Mouse (Mus musculus): ENCODE results near the gene Psmd14.

DNA sequence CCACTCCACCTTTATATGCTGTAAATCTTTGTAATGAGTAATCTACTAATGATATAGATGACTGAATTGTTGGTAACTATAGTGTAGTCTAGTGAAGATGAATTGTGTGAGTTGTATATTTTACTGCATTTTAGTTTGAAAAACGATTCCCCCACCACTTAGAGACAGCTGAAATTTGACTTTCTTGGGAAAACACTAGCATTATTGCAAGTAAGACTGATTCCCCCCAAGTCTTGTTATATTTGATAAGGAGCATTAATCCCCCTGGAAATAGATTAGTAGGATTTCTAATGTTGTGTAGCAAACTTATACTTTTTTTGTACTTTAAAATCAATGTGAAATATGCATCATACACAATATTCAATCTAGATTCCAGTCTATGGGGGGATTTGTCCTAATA lies 102.0 kb downstream of the Psmd14 start:
- no peak for TF ChIP-seq EP300 (optimal IDR thresholded peaks at IDR 0.05)
- no peak for TF ChIP-seq CTCF (IDR thresholded peaks at IDR 0.05; ENCODE audit: low read depth)

All from stomach, postnatal 0 days (tissue).